In genomic region chr4:72157931-72158371, GRCm38 (mm10) we compare ENCODE assay signal across 10 mouse cellular contexts. TPM values are rescaled to one million over a fixed set of nuclear protein-coding genes. Genes with fewer than 3 reads are reported as not detected.
DNase-seq lines count a peak whose midpoint lies in the region; ATAC-seq lines count a peak whose summit lies in the region.
"Had no signal": no experiment of that assay in that cellular context is flagged by ENCODE, and none has a peak within 500 bp of the region (broad histone marks: within the 10 kb centered on the region; RNA-seq: fewer than 3 reads in every experiment).

No protein-coding gene starts in this region.

- no peak overlapping the region for H3K4me2 ChIP-seq in limb, embryonic 13.5 days (replicated peaks)
- no peak overlapping the region for H3K4me2 ChIP-seq in midbrain, embryonic 12.5 days (replicated peaks)
- H3K4me2 ChIP-seq: heart, embryonic 15.5 days had no signal

- peaks cover 14% of the 10 kb centered on the region for H3K4me1 ChIP-seq in limb, embryonic 13.5 days
- H3K4me1 ChIP-seq in limb, embryonic 10.5 days = peaks cover 11% of the 10 kb centered on the region; the same call in 1 of the 2 replicates
- H3K4me1 ChIP-seq in midbrain, embryonic 12.5 days = peaks cover 36% of the 10 kb centered on the region
- H3K4me1 ChIP-seq: heart, embryonic 15.5 days had no signal

- H3K9ac ChIP-seq in limb, embryonic 13.5 days = no peak overlapping the region
- H3K9ac ChIP-seq in midbrain, embryonic 12.5 days (replicated peaks) = no peak overlapping the region
- H3K9ac ChIP-seq: heart, embryonic 15.5 days had no signal

- H3K9me3 ChIP-seq in limb, embryonic 13.5 days = no peaks in the 10 kb centered on the region
- H3K9me3 ChIP-seq in limb, embryonic 10.5 days (replicated peaks) = no peaks in the 10 kb centered on the region
- no peaks in the 10 kb centered on the region for H3K9me3 ChIP-seq in midbrain, embryonic 12.5 days
- H3K9me3 ChIP-seq: heart, embryonic 15.5 days had no signal

- no peak overlapping the region for H3K27ac ChIP-seq in limb, embryonic 13.5 days
- no peak overlapping the region for H3K27ac ChIP-seq in limb, embryonic 10.5 days
- 0 out of 2 replicates have a peak overlapping the region, but pooled peaks have one; percentile 3 for H3K27ac ChIP-seq in midbrain, embryonic 12.5 days (replicated peaks)
- H3K27ac ChIP-seq: heart, embryonic 15.5 days had no signal

- H3K4me3 ChIP-seq in limb, embryonic 13.5 days = no peak overlapping the region
- no peak overlapping the region for H3K4me3 ChIP-seq in limb, embryonic 10.5 days
- no peak overlapping the region for H3K4me3 ChIP-seq in midbrain, embryonic 12.5 days
- H3K4me3 ChIP-seq: heart, embryonic 15.5 days had no signal

- 43% methylated on average over 10 of the region's 10 CpGs for WGBS in limb, embryonic 13.5 days
- 74% methylated on average over 10 of the region's 10 CpGs for WGBS in limb, embryonic 10.5 days
- WGBS in midbrain, embryonic 12.5 days = 60% methylated on average over 10 of the region's 10 CpGs

- no peaks in the 10 kb centered on the region for H3K27me3 ChIP-seq in limb, embryonic 13.5 days
- H3K27me3 ChIP-seq in limb, embryonic 10.5 days (ENCODE audit: low read depth, poor library complexity, severe bottlenecking) = no peaks in the 10 kb centered on the region
- peaks cover 40% of the 10 kb centered on the region for H3K27me3 ChIP-seq in midbrain, embryonic 12.5 days

- peak; percentile 45; the same call in 1 of the 2 replicates for ATAC-seq in frontal cortex, adult (ENCODE audit: low TSS enrichment)
- 0 out of 2 replicates have a peak, but pooled peaks have one; percentile 44 for ATAC-seq in limb, embryonic 13.5 days (ENCODE audit: low FRiP score, low read depth)
- ATAC-seq in midbrain, embryonic 12.5 days (ENCODE audit: low FRiP score, low read depth) = peak; percentile 42; the same call in 1 of the 2 replicates
- no peak for ATAC-seq in monocyte, adult 5-6 weeks (replicated peaks; ENCODE audit: insufficient number of reproducible peaks, low FRiP score, low TSS enrichment, poor library complexity, severe bottlenecking)

- peaks cover 37% of the 10 kb centered on the region for H3K36me3 ChIP-seq in limb, embryonic 13.5 days
- H3K36me3 ChIP-seq in limb, embryonic 10.5 days = peaks cover 62% of the 10 kb centered on the region
- H3K36me3 ChIP-seq in midbrain, embryonic 12.5 days = peaks cover 9% of the 10 kb centered on the region
- H3K36me3 ChIP-seq: heart, embryonic 15.5 days had no signal

- DNase-seq in frontal cortex, adult 2 months (ENCODE audit: extremely low spot score in 1 of 2, low spot score in 1 of 2) = no peak
- no peak for DNase-seq in limb, embryonic 10.5 days (ENCODE audit: low spot score)
- peak; percentile 19 for DNase-seq in brain, adult 2 months (ENCODE audit: low read depth, low spot score)
- no peak for DNase-seq in natural killer cell, adult 2 months (ENCODE audit: low spot score in 2 of 2)
- DNase-seq: adrenal gland, postnatal 36 days had no signal

RNA-seq across cellular contexts. Expression of gene Tle1, which starts 42.8 kb away (rescaled TPM):
- 44.0 TPM in 2 replicates for polyA plus RNA-seq in frontal cortex, adult 2 months (2012; rRNA removed)
- polyA plus RNA-seq in limb, embryonic 13.5 days (2015; fragmentation: Nextera tagmentation; extraction: Ambion mirVana) = 27.8 and 30.7 TPM in 2 replicates
- polyA plus RNA-seq in limb, embryonic 10.5 days (2016; fragmentation: Nextera tagmentation; extraction: Ambion mirVana) = 25.0 and 29.0 TPM in 2 replicates
- polyA plus RNA-seq in midbrain, embryonic 12.5 days (2016; fragmentation: Nextera tagmentation; extraction: Ambion mirVana) = 65.3 and 66.8 TPM in 2 replicates
- 36.6 to 57.2 TPM (median 45.3 TPM) in 3 replicates for total RNA-seq in monocyte, adult 5-6 weeks (2017)
